Mouse (Mus musculus) midbrain, postnatal 0 days (tissue): ENCODE measurements around the gene Dtd1. TPM values are rescaled to one million over a fixed set of nuclear protein-coding genes. Genes with fewer than 3 reads are reported as not detected.

Source experiments
- ATAC-seq: fragments of 200-750 bp; cut with Nextera tagmentation; 2 replicates; pipeline ENCODE4 v1.8.0; 2017; ENCODE audit warnings: moderate number of reproducible peaks, mild to moderate bottlenecking, moderate TSS enrichment, moderate library complexity; ENCODE audit not compliant: low FRiP score
- DNase-seq: peaks from one replicate; pipeline ENCODE4 v3.0.0-alpha.2; 2015; ENCODE audit warnings: low spot score
- H3K27ac ChIP-seq: fragments of 300-500 bp; sonication (generic); 2 replicates; pipeline ENCODE4 v1.5.1; 2014; ENCODE audit warnings: low read depth, mild to moderate bottlenecking, low read length, mixed read lengths
- H3K27me3 ChIP-seq: fragments of 300-500 bp; sonication (generic); 2 replicates; pipeline ENCODE4 v1.6.1; 2014; ENCODE audit warnings: low read length, control low read depth, mixed read lengths; ENCODE audit not compliant: insufficient read depth
- H3K36me3 ChIP-seq: fragments of 300-500 bp; sonication (generic); 2 replicates; pipeline ENCODE4 v1.6.1; 2014; ENCODE audit warnings: low read length, control low read depth, mixed read lengths; ENCODE audit not compliant: insufficient read depth
- H3K4me1 ChIP-seq: fragments of 300-500 bp; sonication (generic); 2 replicates; pipeline ENCODE4 v1.6.1; 2014; ENCODE audit warnings: mild to moderate bottlenecking, control low read depth, antibody characterized with exemption, low read length, mixed read lengths; ENCODE audit not compliant: insufficient read depth
- H3K4me2 ChIP-seq: fragments of 300-500 bp; sonication (generic); 2 replicates; pipeline ENCODE4 v1.6.1; 2014; ENCODE audit warnings: low read depth, mild to moderate bottlenecking, low read length, mixed read lengths; ENCODE audit not compliant: poor library complexity, severe bottlenecking
- H3K4me3 ChIP-seq: fragments of 300-500 bp; sonication (generic); 2 replicates; pipeline ENCODE4 v1.5.1; 2014; ENCODE audit warnings: low read depth, mild to moderate bottlenecking, low read length, moderate library complexity
- H3K9ac ChIP-seq: fragments of 300-500 bp; sonication (generic); replicated peaks from 2 replicates; pipeline ENCODE4 v1.6.1; 2014; ENCODE audit warnings: mild to moderate bottlenecking, low read length, moderate library complexity, mixed read lengths; ENCODE audit not compliant: poor library complexity, severe bottlenecking
- H3K9me3 ChIP-seq: fragments of 300-500 bp; sonication (generic); 2 replicates; pipeline ENCODE4 v1.6.1; 2016; ENCODE audit warnings: low read length, control low read depth
- CTCF ChIP-seq: IDR thresholded peaks from 2 replicates; pipeline ENCODE4 v1.5.1; 2016; ENCODE audit warnings: antibody characterized with exemption, mild to moderate bottlenecking
- WGBS: fragments of 180-500 bp; shearing (Covaris S2); extraction: QIAGEN DNeasy Blood & Tissue Kit; methylation state at CpG from one replicate; pipeline ENCODE4 v1.1.7; 2014; 5-methylcytosine and 5-hydroxymethylcytosine counted together
- polyA plus RNA-seq: library from polyadenylated mRNA; unstranded; fragments of >200 nt; fragmentation: Nextera tagmentation; extraction: Ambion mirVana; gene quantifications from 2 replicates; pipeline ENCODE4 v1.2.1, GENCODE M21; 2015
- total RNA-seq: library from RNA; depleted of rRNA; stranded (reverse); fragments of >200 nt; gene quantifications from 2 replicates; pipeline ENCODE4 v1.2.3, GENCODE M21; 2014

Gene Dtd1
- total and polyA plus RNA-seq, 2 experiments from 2014 or later = 88.7 to 202 TPM

- Histone ChIP-seq H3K4me2 (no peak overlapping the region), H3K4me1 (peaks cover 3% of the 10 kb centered on the region; the same call in 1 of the 2 replicates), H3K9me3 (no peaks in the 10 kb centered on the region), H3K27ac (no peak overlapping the region), H3K36me3 (no peaks in the 10 kb centered on the region), H3K9ac (no peak overlapping the region), H3K27me3 (no peaks in the 10 kb centered on the region), H3K4me3 (no peak overlapping the region)
- TF ChIP-seq CTCF = no peak
- WGBS = 70% methylated on average over 4 of the region's 4 CpGs
- ATAC-seq (no peak), DNase-seq (no peak)
Observed at GRCm38 (mm10) chr2:144719718-144720117, 120.0 kb downstream of the Dtd1 start.

GRCm38 (mm10) chr2:144720407-144720959 lies 120.8 kb downstream of the Dtd1 start:
- Histone ChIP-seq H3K27ac (no peak overlapping the region), H3K9me3 (no peaks in the 10 kb centered on the region), H3K9ac (no peak overlapping the region), H3K36me3 (no peaks in the 10 kb centered on the region), H3K4me1 (peaks cover 3% of the 10 kb centered on the region; the same call in 1 of the 2 replicates), H3K27me3 (no peaks in the 10 kb centered on the region), H3K4me2 (no peak overlapping the region), H3K4me3 (no peak overlapping the region)
- WGBS = 19% methylated on average over 5 of the region's 5 CpGs
- no peak for ATAC-seq
- DNase-seq = no peak
- no peak for TF ChIP-seq CTCF

DNA sequence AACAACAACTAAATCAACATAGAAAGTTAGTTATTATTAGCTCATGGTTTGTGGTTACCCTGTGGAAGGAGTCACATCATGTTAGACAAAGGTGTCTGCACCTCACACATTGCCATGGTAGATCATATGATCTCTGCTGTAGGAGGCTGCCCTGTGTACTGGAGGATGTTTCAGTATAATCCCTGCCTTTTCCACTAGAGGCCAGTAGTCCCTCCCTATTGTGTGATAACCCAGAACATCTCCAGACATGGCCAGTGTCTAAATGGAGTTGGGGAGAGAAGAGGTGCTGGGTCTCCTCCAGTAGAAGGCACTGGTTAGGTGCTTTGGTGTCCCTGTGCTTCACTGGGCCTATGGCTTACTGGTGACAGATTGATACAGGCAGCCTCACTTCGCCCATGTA lies 125.0 kb downstream of the Dtd1 start:
- H3K4me1 ChIP-seq = no peaks in the 10 kb centered on the region
- no peaks in the 10 kb centered on the region for H3K36me3 ChIP-seq
- H3K27ac ChIP-seq = no peak overlapping the region
- H3K9ac ChIP-seq = no peak overlapping the region
- 94% methylated on average over 1 of the region's 1 CpGs for WGBS
- H3K4me3 ChIP-seq = no peak overlapping the region
- H3K4me2 ChIP-seq = no peak overlapping the region
- H3K27me3 ChIP-seq = no peaks in the 10 kb centered on the region
- H3K9me3 ChIP-seq = no peaks in the 10 kb centered on the region
- ATAC-seq = no peak
- peak; percentile 34 for DNase-seq
- TF ChIP-seq CTCF = peak; percentile 67

- no peak overlapping the region for H3K27ac ChIP-seq
- WGBS = 100% methylated on average over 3 of the region's 3 CpGs
- H3K9ac ChIP-seq = no peak overlapping the region
- H3K4me1 ChIP-seq = no peaks in the 10 kb centered on the region
- no peak for DNase-seq
- no peak for ATAC-seq
- no peaks in the 10 kb centered on the region for H3K36me3 ChIP-seq
- H3K4me3 ChIP-seq = no peak overlapping the region
- no peak overlapping the region for H3K4me2 ChIP-seq
- TF ChIP-seq CTCF = no peak
- no peaks in the 10 kb centered on the region for H3K9me3 ChIP-seq
- no peaks in the 10 kb centered on the region for H3K27me3 ChIP-seq
Observed at GRCm38 (mm10) chr2:144727136-144727535, 127.4 kb downstream of the Dtd1 start.

DNA sequence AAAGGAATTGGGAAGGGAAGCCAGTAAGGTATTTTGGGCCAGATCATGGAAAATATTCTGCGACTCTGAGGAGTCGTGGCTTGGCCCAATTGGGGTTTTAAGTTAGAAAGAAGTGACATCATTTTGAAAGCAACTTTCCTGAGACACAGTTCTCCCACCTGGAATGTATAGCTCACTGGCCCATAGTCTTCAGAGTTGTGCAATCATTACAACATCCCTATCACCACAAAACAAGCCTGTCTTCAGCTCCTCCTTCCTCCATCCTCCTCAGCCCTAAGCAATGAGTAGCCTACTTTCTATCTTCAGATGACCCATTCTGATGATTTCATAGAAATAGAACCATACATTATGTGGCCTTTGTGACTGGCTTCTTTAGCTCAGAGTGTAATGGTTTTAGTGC lies 130.1 kb downstream of the Dtd1 start:
- no peak for DNase-seq
- Histone ChIP-seq H3K9ac (no peak overlapping the region), H3K4me2 (no peak overlapping the region), H3K36me3 (no peaks in the 10 kb centered on the region), H3K9me3 (no peaks in the 10 kb centered on the region), H3K4me3 (no peak overlapping the region), H3K4me1 (no peaks in the 10 kb centered on the region), H3K27me3 (no peaks in the 10 kb centered on the region), H3K27ac (no peak overlapping the region)
- TF ChIP-seq CTCF = no peak
- ATAC-seq = no peak
- 97% methylated on average over 2 of the region's 2 CpGs for WGBS

- WGBS = 80% methylated on average over 5 of the region's 5 CpGs
- ATAC-seq (no peak), DNase-seq (no peak)
- Histone ChIP-seq H3K9ac (no peak overlapping the region), H3K27ac (no peak overlapping the region), H3K9me3 (no peaks in the 10 kb centered on the region), H3K4me3 (no peak overlapping the region), H3K4me2 (no peak overlapping the region), H3K4me1 (no peaks in the 10 kb centered on the region), H3K27me3 (no peaks in the 10 kb centered on the region), H3K36me3 (no peaks in the 10 kb centered on the region)
- no peak for TF ChIP-seq CTCF
Observed at GRCm38 (mm10) chr2:144738161-144738560, 138.5 kb downstream of the Dtd1 start.
